Mouse (Mus musculus) midbrain, embryonic 10.5 days (tissue): ENCODE data around the gene Vill. TPM values are rescaled to one million over a fixed set of nuclear protein-coding genes. Genes with fewer than 3 reads are reported as not detected.
A peak's percentile ranks its signal among the peaks of the same experiment; 100 is the strongest.

Experiments used
- DNase-seq: peaks from one replicate; pipeline ENCODE4 v3.0.0-alpha.2; 2017; ENCODE audit warnings: low spot score
- H3K27ac ChIP-seq: fragments of 300-500 bp; sonication (generic); replicated peaks from 2 replicates; pipeline ENCODE4 v1.5.1; 2016; ENCODE audit warnings: mild to moderate bottlenecking
- H3K27me3 ChIP-seq: fragments of 300-500 bp; sonication (generic); 2 replicates; pipeline ENCODE4 v1.6.1; 2016; ENCODE audit warnings: low read depth, mild to moderate bottlenecking; ENCODE audit not compliant: poor library complexity, severe bottlenecking
- H3K36me3 ChIP-seq: fragments of 300-500 bp; sonication (generic); 2 replicates; pipeline ENCODE4 v1.6.1; 2016; ENCODE audit warnings: mild to moderate bottlenecking, moderate library complexity
- H3K4me1 ChIP-seq: fragments of 300-500 bp; sonication (generic); 2 replicates; pipeline ENCODE4 v1.6.1; 2016
- H3K4me3 ChIP-seq: fragments of 300-500 bp; sonication (generic); 2 replicates; pipeline ENCODE4 v1.5.1; 2016; ENCODE audit warnings: mild to moderate bottlenecking, moderate library complexity
- H3K9me3 ChIP-seq: fragments of 300-500 bp; sonication (generic); replicated peaks from 2 replicates; pipeline ENCODE4 v1.6.1; 2016; ENCODE audit warnings: mild to moderate bottlenecking
- WGBS: fragments of 180-500 bp; shearing (Covaris S2); methylation state at CpG from one replicate; pipeline ENCODE4 v1.1.7; 2016; 5-methylcytosine and 5-hydroxymethylcytosine counted together
- polyA plus RNA-seq: library from polyadenylated mRNA; unstranded; fragments of >200 nt; fragmentation: Nextera tagmentation; extraction: Ambion mirVana; gene quantifications from 2 replicates; pipeline ENCODE4 v1.2.1, GENCODE M21; 2016

The Vill gene
- polyA plus RNA-seq, 1 experiment from 2014 or later = 10.5 TPM

DNA sequence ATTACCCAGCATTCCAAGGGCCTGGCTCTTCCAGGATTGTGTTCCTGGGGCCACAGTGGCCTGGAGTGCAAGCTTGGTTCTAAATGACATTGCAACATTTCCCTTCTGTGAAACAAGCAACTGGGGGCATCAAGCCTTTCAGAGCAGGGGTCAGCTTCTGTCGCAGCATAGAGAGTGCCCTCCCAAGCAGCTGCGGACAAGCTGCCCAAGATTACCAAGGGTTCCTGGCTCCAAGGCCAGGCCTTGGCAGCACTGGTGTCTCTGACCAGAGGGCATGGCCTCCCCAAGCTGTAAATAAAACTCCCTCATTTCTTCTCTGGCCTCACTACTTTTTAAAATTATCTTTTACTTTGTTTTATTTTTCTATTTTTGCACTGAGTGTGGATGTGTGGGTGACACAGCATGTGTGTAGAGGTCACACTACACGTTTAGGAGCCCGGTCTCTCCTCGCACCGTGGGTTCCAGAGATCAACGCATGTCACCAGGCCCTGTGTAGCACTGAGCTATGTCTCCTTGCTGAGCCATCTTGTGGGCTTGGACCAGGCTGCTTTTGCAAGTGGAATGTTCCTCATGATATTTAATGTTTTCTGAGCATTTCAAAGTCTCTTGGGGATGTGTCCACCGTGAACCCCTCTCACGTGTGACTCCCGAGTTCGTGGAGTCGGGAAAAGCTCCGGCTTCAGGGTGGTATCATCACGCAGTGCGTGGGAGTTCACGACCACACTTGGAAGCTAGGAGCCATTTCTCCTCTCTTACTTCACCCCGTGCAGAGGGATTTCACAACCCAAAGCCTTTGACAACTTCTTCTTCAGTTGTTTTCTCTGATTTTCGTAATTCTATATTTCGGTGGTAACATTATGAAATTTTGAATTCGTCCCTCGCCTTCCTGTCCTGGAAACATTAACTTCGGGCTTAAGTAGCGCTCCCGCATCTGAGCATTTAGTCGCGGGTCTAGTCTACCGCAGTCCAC lies 24.1 kb upstream of the Vill start:
- DNase-seq = no peak
- Histone ChIP-seq H3K4me3 (no peak overlapping the region), H3K27me3 (no peaks in the 10 kb centered on the region), H3K27ac (no peak overlapping the region), H3K4me1 (peaks cover 21% of the 10 kb centered on the region), H3K9me3 (no peaks in the 10 kb centered on the region), H3K36me3 (no peaks in the 10 kb centered on the region)
- WGBS = 95% methylated on average over 27 of the region's 27 CpGs

GRCm38 (mm10) chr9:119029568-119029967 lies 23.0 kb upstream of the Vill start:
- H3K27ac ChIP-seq = no peak overlapping the region
- 56% methylated on average over 7 of the region's 7 CpGs for WGBS
- H3K27me3 ChIP-seq = no peaks in the 10 kb centered on the region
- no peaks in the 10 kb centered on the region for H3K9me3 ChIP-seq
- no peak overlapping the region for H3K4me3 ChIP-seq
- peak; percentile 56 for DNase-seq
- peaks cover 31% of the 10 kb centered on the region for H3K4me1 ChIP-seq
- no peaks in the 10 kb centered on the region for H3K36me3 ChIP-seq

GRCm38 (mm10) chr9:119031038-119031437 lies 21.5 kb upstream of the Vill start:
- H3K27ac ChIP-seq = no peak overlapping the region
- 92% methylated on average over 4 of the region's 4 CpGs for WGBS
- DNase-seq = no peak
- peaks cover 38% of the 10 kb centered on the region for H3K4me1 ChIP-seq
- no peaks in the 10 kb centered on the region for H3K9me3 ChIP-seq
- no peaks in the 10 kb centered on the region for H3K27me3 ChIP-seq
- H3K36me3 ChIP-seq = 0 out of 2 replicates have a peak, but pooled peaks cover 2% of the 10 kb centered on the region
- H3K4me3 ChIP-seq = no peak overlapping the region

DNA sequence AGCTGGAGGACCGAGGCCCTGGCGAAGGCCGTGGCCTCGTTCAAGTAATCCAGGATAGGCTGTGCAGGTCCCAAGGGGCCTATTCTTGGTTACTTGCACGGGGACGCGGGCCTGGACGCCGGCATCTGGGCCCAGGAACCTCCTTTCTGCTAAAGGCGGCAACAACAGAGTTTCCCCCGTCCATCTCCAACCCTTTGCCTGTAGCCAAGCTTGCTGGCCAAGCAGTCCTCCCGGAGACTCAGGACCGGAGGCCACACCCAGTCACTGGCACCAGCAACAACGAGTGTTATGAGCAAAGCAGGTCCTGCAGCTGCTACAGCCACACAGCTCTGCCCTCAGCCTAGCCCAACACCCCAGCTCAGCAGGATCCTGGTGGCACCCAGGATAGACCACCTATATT lies 20.8 kb upstream of the Vill start:
- DNase-seq = no peak
- no peaks in the 10 kb centered on the region for H3K27me3 ChIP-seq
- H3K27ac ChIP-seq = peak overlapping the region; percentile 29; the same call in 1 of the 2 replicates
- WGBS = 89% methylated on average over 14 of the region's 14 CpGs
- H3K4me3 ChIP-seq = no peak overlapping the region
- H3K9me3 ChIP-seq = no peaks in the 10 kb centered on the region
- H3K4me1 ChIP-seq = peaks cover 38% of the 10 kb centered on the region
- 0 out of 2 replicates have a peak, but pooled peaks cover 5% of the 10 kb centered on the region for H3K36me3 ChIP-seq

- H3K27ac ChIP-seq = peak overlapping the region; percentile 39; the same call in 1 of the 2 replicates
- 69% methylated on average over 9 of the region's 9 CpGs for WGBS
These were observed 20.0 kb upstream of the Vill start for GRCm38 (mm10) chr9:119032538-119032937.

GRCm38 (mm10) chr9:119033111-119033921 lies 19.3 kb upstream of the Vill start:
- 76% methylated on average over 19 of the region's 19 CpGs for WGBS
- Histone ChIP-seq H3K36me3 (peaks cover 12% of the 10 kb centered on the region; the same call in 1 of the 2 replicates), H3K4me3 (no peak overlapping the region), H3K9me3 (no peaks in the 10 kb centered on the region), H3K4me1 (peaks cover 38% of the 10 kb centered on the region), H3K27ac (peak overlapping the region; percentile 39; the same call in 1 of the 2 replicates), H3K27me3 (no peaks in the 10 kb centered on the region)
- peak; percentile 43 for DNase-seq

More at GRCm38 (mm10) chr9:119032538-119032937, 20.0 kb upstream of the Vill start:
- 0 out of 2 replicates have a peak, but pooled peaks cover 5% of the 10 kb centered on the region for H3K36me3 ChIP-seq
- H3K4me1 ChIP-seq = peaks cover 38% of the 10 kb centered on the region
- peak; percentile 19 for DNase-seq
- H3K9me3 ChIP-seq = no peaks in the 10 kb centered on the region
- H3K27me3 ChIP-seq = no peaks in the 10 kb centered on the region
- H3K4me3 ChIP-seq = no peak overlapping the region

GRCm38 (mm10) chr9:119034069-119034468 lies 18.5 kb upstream of the Vill start:
- no peaks in the 10 kb centered on the region for H3K27me3 ChIP-seq
- H3K9me3 ChIP-seq = no peaks in the 10 kb centered on the region
- H3K4me3 ChIP-seq = no peak overlapping the region
- 81% methylated on average over 8 of the region's 8 CpGs for WGBS
- peaks cover 38% of the 10 kb centered on the region for H3K4me1 ChIP-seq
- H3K36me3 ChIP-seq = peaks cover 12% of the 10 kb centered on the region; the same call in 1 of the 2 replicates
- peak overlapping the region; percentile 42; the same call in 1 of the 2 replicates for H3K27ac ChIP-seq
- no peak for DNase-seq

DNA sequence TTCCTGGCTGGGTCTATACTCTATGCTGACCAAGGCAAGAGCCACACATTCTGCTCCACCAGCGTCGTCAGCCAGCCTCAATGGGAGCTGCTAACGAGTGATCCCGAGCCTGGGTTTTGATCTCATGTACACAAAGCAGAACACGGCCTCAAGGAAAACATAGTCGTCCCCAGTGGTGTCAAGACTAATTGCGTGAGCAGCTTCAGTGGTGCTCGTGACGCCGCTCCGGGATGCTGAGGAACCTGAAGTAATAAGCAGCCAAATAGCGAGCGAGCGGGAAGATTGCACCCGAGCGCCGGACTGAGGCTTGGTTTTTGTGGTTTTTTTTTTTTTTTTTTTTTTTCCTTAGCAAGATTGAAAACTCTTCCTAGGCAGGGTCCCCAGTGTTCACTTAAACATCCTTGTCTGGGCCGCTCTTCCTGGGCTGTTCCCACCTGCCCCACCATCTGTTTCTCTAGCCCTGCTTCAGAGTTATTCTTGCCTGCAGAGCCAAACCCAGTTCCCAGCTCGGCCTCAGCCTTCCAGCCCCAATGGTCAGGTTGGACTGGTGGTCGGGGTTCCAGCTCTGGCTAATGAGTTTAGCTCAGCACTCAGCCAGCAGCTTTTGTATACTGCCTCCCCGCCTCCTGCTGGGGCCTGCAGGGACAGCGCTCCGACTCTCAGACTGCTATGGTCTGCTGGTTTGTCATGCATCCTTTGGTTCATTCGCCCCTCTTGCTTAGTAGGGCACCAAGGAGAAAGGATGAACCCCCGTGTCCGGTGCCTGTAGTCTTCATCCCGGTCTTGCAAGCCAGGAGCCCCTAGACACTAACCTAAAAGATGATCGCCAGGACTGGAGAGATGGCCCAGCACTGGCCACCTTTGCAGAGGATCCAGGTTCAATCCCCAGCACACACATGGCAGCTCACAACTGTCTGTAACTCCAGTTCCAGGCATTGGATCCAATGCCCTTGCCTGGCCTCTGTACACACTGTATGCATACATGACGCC lies 17.6 kb upstream of the Vill start:
- H3K4me1 ChIP-seq = peaks cover 38% of the 10 kb centered on the region
- peaks cover 12% of the 10 kb centered on the region; the same call in 1 of the 2 replicates for H3K36me3 ChIP-seq
- H3K27me3 ChIP-seq = no peaks in the 10 kb centered on the region
- H3K4me3 ChIP-seq = no peak overlapping the region
- 71% methylated on average over 29 of the region's 29 CpGs for WGBS
- peak overlapping the region; percentile 42; the same call in 1 of the 2 replicates for H3K27ac ChIP-seq
- H3K9me3 ChIP-seq = no peaks in the 10 kb centered on the region
- peak; percentile 24 for DNase-seq

- Histone ChIP-seq H3K9me3 (no peaks in the 10 kb centered on the region), H3K36me3 (peaks cover 15% of the 10 kb centered on the region), H3K27me3 (no peaks in the 10 kb centered on the region), H3K4me1 (peaks cover 38% of the 10 kb centered on the region), H3K4me3 (no peak overlapping the region), H3K27ac (peak overlapping the region; percentile 38; the same call in 1 of the 2 replicates)
- WGBS = 81% methylated on average over 7 of the region's 7 CpGs
- no peak for DNase-seq
These were observed 16.7 kb upstream of the Vill start for GRCm38 (mm10) chr9:119035836-119036235.

- peaks cover 30% of the 10 kb centered on the region for H3K4me1 ChIP-seq
- WGBS = 88% methylated on average over 15 of the region's 15 CpGs
- H3K36me3 ChIP-seq = peaks cover 25% of the 10 kb centered on the region
- no peak overlapping the region for H3K27ac ChIP-seq
- no peak for DNase-seq
- no peaks in the 10 kb centered on the region for H3K27me3 ChIP-seq
- no peaks in the 10 kb centered on the region for H3K9me3 ChIP-seq
- no peak overlapping the region for H3K4me3 ChIP-seq
These were observed 15.4 kb upstream of the Vill start for GRCm38 (mm10) chr9:119037076-119037730.

GRCm38 (mm10) chr9:119038574-119038973 lies 14.0 kb upstream of the Vill start:
- Histone ChIP-seq H3K4me3 (no peak overlapping the region), H3K36me3 (peaks cover 25% of the 10 kb centered on the region), H3K27ac (no peak overlapping the region), H3K27me3 (no peaks in the 10 kb centered on the region), H3K4me1 (peaks cover 17% of the 10 kb centered on the region), H3K9me3 (no peaks in the 10 kb centered on the region)
- WGBS = 87% methylated on average over 3 of the region's 3 CpGs
- no peak for DNase-seq
